Mouse (Mus musculus) embryonic facial prominence, embryonic 11.5 days (tissue): ENCODE results near the gene Mdm2. TPM values are rescaled to one million over a fixed set of nuclear protein-coding genes. Genes with fewer than 3 reads are reported as not detected.

Experiments used
- ATAC-seq: fragments of 200-750 bp; cut with Nextera tagmentation; replicated peaks from 2 replicates; pipeline ENCODE4 v1.8.0; 2017; ENCODE audit warnings: low read depth; ENCODE audit not compliant: insufficient number of reproducible peaks, low FRiP score, low TSS enrichment
- DNase-seq: peaks from one replicate; pipeline ENCODE4 v3.0.0-alpha.2; 2015; ENCODE audit warnings: low spot score
- H3K27ac ChIP-seq: fragments of 300-500 bp; sonication (generic); replicated peaks from 2 replicates; pipeline ENCODE4 v1.5.1; 2014; ENCODE audit warnings: mild to moderate bottlenecking, low read depth, low read length, control low read depth
- H3K27me3 ChIP-seq: fragments of 300-500 bp; sonication (generic); 2 replicates; pipeline ENCODE4 v1.6.1; 2014; ENCODE audit warnings: mild to moderate bottlenecking, low read length, moderate library complexity, mixed read lengths; ENCODE audit not compliant: control insufficient read depth, insufficient read depth
- H3K36me3 ChIP-seq: fragments of 300-500 bp; sonication (generic); replicated peaks from 2 replicates; pipeline ENCODE4 v1.6.1; 2014; ENCODE audit warnings: low read depth, mild to moderate bottlenecking, low read length, moderate library complexity, mixed read lengths; ENCODE audit not compliant: control insufficient read depth, insufficient read depth
- H3K4me1 ChIP-seq: fragments of 300-500 bp; sonication (generic); 2 replicates; pipeline ENCODE4 v1.6.1; 2014; ENCODE audit warnings: low read length, mixed read lengths; ENCODE audit not compliant: control insufficient read depth, insufficient read depth
- H3K4me2 ChIP-seq: fragments of 300-500 bp; sonication (generic); 2 replicates; pipeline ENCODE4 v1.6.1; 2014; ENCODE audit warnings: low read depth, mild to moderate bottlenecking, control low read depth, low read length, moderate library complexity
- H3K4me3 ChIP-seq: fragments of 300-500 bp; sonication (generic); 2 replicates; pipeline ENCODE4 v1.5.1; 2014; ENCODE audit warnings: low read depth, low read length, control low read depth
- H3K9ac ChIP-seq: fragments of 300-500 bp; sonication (generic); replicated peaks from 2 replicates; pipeline ENCODE4 v1.6.1; 2014; ENCODE audit warnings: mild to moderate bottlenecking, control low read depth, low read length
- H3K9me3 ChIP-seq: fragments of 300-500 bp; sonication (generic); replicated peaks from 2 replicates; pipeline ENCODE4 v1.6.1; 2016; ENCODE audit warnings: mild to moderate bottlenecking, low read length, inconsistent platforms, mixed read lengths; ENCODE audit not compliant: control insufficient read depth
- WGBS: fragments of 180-500 bp; shearing (Covaris S2); extraction: QIAGEN DNeasy Blood & Tissue Kit; methylation state at CpG from one replicate; pipeline ENCODE4 v1.1.7; 2014; 5-methylcytosine and 5-hydroxymethylcytosine counted together
- polyA plus RNA-seq: library from polyadenylated mRNA; unstranded; fragments of >200 nt; fragmentation: Nextera tagmentation; extraction: Ambion mirVana; gene quantifications from 2 replicates; pipeline ENCODE4 v1.2.1, GENCODE M21; 2014

Mdm2 gene
- polyA plus RNA-seq, 1 experiment from 2014 or later = 47.7 TPM

- Histone ChIP-seq H3K4me3 (no peak overlapping the region), H3K27ac (no peak overlapping the region), H3K9ac (no peak overlapping the region), H3K4me1 (no peaks in the 10 kb centered on the region), H3K27me3 (no peaks in the 10 kb centered on the region), H3K36me3 (peaks cover 8% of the 10 kb centered on the region), H3K9me3 (no peaks in the 10 kb centered on the region), H3K4me2 (no peak overlapping the region)
- no peak for ATAC-seq
- WGBS = 96% methylated on average over 14 of the region's 14 CpGs
- DNase-seq = no peak
Observed at GRCm38 (mm10) chr10:117751282-117751610, 40.7 kb upstream of the Mdm2 start.

- Histone ChIP-seq H3K27me3 (no peaks in the 10 kb centered on the region), H3K27ac (no peak overlapping the region), H3K9ac (no peak overlapping the region), H3K4me3 (no peak overlapping the region), H3K36me3 (peaks cover 4% of the 10 kb centered on the region), H3K4me2 (no peak overlapping the region), H3K9me3 (no peaks in the 10 kb centered on the region), H3K4me1 (no peaks in the 10 kb centered on the region)
- 94% methylated on average over 5 of the region's 5 CpGs for WGBS
- ATAC-seq (no peak), DNase-seq (no peak)
Observed at GRCm38 (mm10) chr10:117750529-117751281, 40.1 kb upstream of the Mdm2 start.

- Histone ChIP-seq H3K4me3 (no peak overlapping the region), H3K27me3 (no peaks in the 10 kb centered on the region), H3K27ac (no peak overlapping the region), H3K9me3 (no peaks in the 10 kb centered on the region), H3K4me1 (no peaks in the 10 kb centered on the region), H3K36me3 (peaks cover 2% of the 10 kb centered on the region; the same call in 1 of the 2 replicates), H3K9ac (no peak overlapping the region), H3K4me2 (no peak overlapping the region)
- no peak for DNase-seq
- no peak for ATAC-seq
- WGBS = 95% methylated on average over 14 of the region's 14 CpGs
Observed at GRCm38 (mm10) chr10:117749787-117750343, 39.3 kb upstream of the Mdm2 start.

- no peak for ATAC-seq
- DNase-seq = no peak
- WGBS = 92% methylated on average over 10 of the region's 10 CpGs
Observed at GRCm38 (mm10) chr10:117749050-117749686, 38.6 kb upstream of the Mdm2 start.

GRCm38 (mm10) chr10:117748276-117749049, 37.9 kb upstream of the Mdm2 start:
- Histone ChIP-seq H3K9me3 (no peaks in the 10 kb centered on the region), H3K9ac (no peak overlapping the region), H3K4me2 (no peak overlapping the region), H3K36me3 (peaks cover 2% of the 10 kb centered on the region; the same call in 1 of the 2 replicates), H3K27ac (no peak overlapping the region), H3K27me3 (no peaks in the 10 kb centered on the region), H3K4me1 (no peaks in the 10 kb centered on the region), H3K4me3 (no peak overlapping the region)
- ATAC-seq = no peak
- DNase-seq = no peak
- 83% methylated on average over 10 of the region's 10 CpGs for WGBS

More at GRCm38 (mm10) chr10:117749050-117749686, 38.6 kb upstream of the Mdm2 start:
- Histone ChIP-seq H3K9me3 (no peaks in the 10 kb centered on the region), H3K27me3 (no peaks in the 10 kb centered on the region), H3K4me1 (no peaks in the 10 kb centered on the region), H3K36me3 (peaks cover 2% of the 10 kb centered on the region; the same call in 1 of the 2 replicates), H3K4me3 (no peak overlapping the region), H3K9ac (no peak overlapping the region), H3K27ac (no peak overlapping the region), H3K4me2 (no peak overlapping the region)

- ATAC-seq (no peak), DNase-seq (no peak)
- no peak overlapping the region for H3K4me3 ChIP-seq
- no peaks in the 10 kb centered on the region for H3K9me3 ChIP-seq
- H3K27me3 ChIP-seq = no peaks in the 10 kb centered on the region
- WGBS = 86% methylated on average over 7 of the region's 7 CpGs
- H3K4me1 ChIP-seq = no peaks in the 10 kb centered on the region
- H3K27ac ChIP-seq = no peak overlapping the region
- no peak overlapping the region for H3K4me2 ChIP-seq
- H3K9ac ChIP-seq = no peak overlapping the region
- H3K36me3 ChIP-seq = peaks cover 2% of the 10 kb centered on the region; the same call in 1 of the 2 replicates
Observed at GRCm38 (mm10) chr10:117747711-117748110, 37.2 kb upstream of the Mdm2 start.

GRCm38 (mm10) chr10:117746297-117746883, 35.8 kb upstream of the Mdm2 start, which contains the start of gene Slc35e3:
Slc35e3 (minus strand) TSS chr10:117746365.
- DNase-seq (peak; percentile 96), ATAC-seq (peak; percentile 92)
- 17% methylated on average over 40 of the region's 46 CpGs for WGBS
- Histone ChIP-seq H3K4me3 (peak within 1 kb of the TSS; percentile 50), H3K4me1 (no peaks in the 10 kb centered on the region; the same call in 1 of the 2 replicates), H3K9me3 (no peaks in the 10 kb centered on the region), H3K27ac (no peak within 1 kb of the TSS), H3K4me2 (peak within 1 kb of the TSS; percentile 60), H3K36me3 (peaks cover 2% of the 10 kb centered on the region; the same call in 1 of the 2 replicates), H3K27me3 (no peaks in the 10 kb centered on the region), H3K9ac (peak within 1 kb of the TSS; percentile 52)
